Mouse (Mus musculus) stomach, embryonic 16.5 days (tissue): ENCODE results near the gene Vhl. TPM values are rescaled to one million over a fixed set of nuclear protein-coding genes. Genes with fewer than 3 reads are reported as not detected.

Experiments
- ATAC-seq: fragments of 200-750 bp; cut with Nextera tagmentation; 2 replicates; pipeline ENCODE4 v1.8.0; 2017; ENCODE audit warnings: moderate number of reproducible peaks, moderate TSS enrichment; ENCODE audit not compliant: insufficient read depth, low FRiP score
- H3K27ac ChIP-seq: fragments of 300-500 bp; sonication (generic); 2 replicates; pipeline ENCODE4 v1.5.1; 2014; ENCODE audit warnings: low read length
- H3K27me3 ChIP-seq: fragments of 300-500 bp; sonication (generic); 2 replicates; pipeline ENCODE4 v1.6.1; 2014; ENCODE audit warnings: low read length, control low read depth, mixed read lengths; ENCODE audit not compliant: control insufficient read depth, insufficient read depth
- H3K36me3 ChIP-seq: fragments of 300-500 bp; sonication (generic); 2 replicates; pipeline ENCODE4 v1.6.1; 2014; ENCODE audit warnings: low read length; ENCODE audit not compliant: control insufficient read depth, insufficient read depth
- H3K4me1 ChIP-seq: fragments of 300-500 bp; sonication (generic); 2 replicates; pipeline ENCODE4 v1.6.1; 2014; ENCODE audit warnings: low read length, control low read depth, mixed read lengths; ENCODE audit not compliant: control insufficient read depth, insufficient read depth
- H3K4me2 ChIP-seq: fragments of 300-500 bp; sonication (generic); 2 replicates; pipeline ENCODE4 v1.6.1; 2014; ENCODE audit warnings: low read depth, low read length, mixed read lengths
- H3K4me3 ChIP-seq: fragments of 300-500 bp; sonication (generic); replicated peaks from 2 replicates; pipeline ENCODE4 v1.5.1; 2014; ENCODE audit warnings: mild to moderate bottlenecking, low read length
- H3K9ac ChIP-seq: fragments of 300-500 bp; sonication (generic); 2 replicates; pipeline ENCODE4 v1.6.1; 2014; ENCODE audit warnings: low read length
- H3K9me3 ChIP-seq: fragments of 300-500 bp; sonication (generic); replicated peaks from 2 replicates; pipeline ENCODE4 v1.6.1; 2016; ENCODE audit warnings: low read length, control low read depth; ENCODE audit not compliant: control insufficient read depth
- WGBS: fragments of 180-500 bp; shearing (Covaris S2); extraction: QIAGEN DNeasy Blood & Tissue Kit; methylation state at CpG from one replicate; pipeline ENCODE4 v1.1.7; 2014; 5-methylcytosine and 5-hydroxymethylcytosine counted together
- polyA plus RNA-seq: library from polyadenylated mRNA; unstranded; fragments of >200 nt; fragmentation: Nextera tagmentation; extraction: Ambion mirVana; gene quantifications from 2 replicates; pipeline ENCODE4 v1.2.1, GENCODE M21; 2015

Vhl gene
- polyA plus RNA-seq, 1 experiment from 2014 or later: 35.9 TPM

DNA sequence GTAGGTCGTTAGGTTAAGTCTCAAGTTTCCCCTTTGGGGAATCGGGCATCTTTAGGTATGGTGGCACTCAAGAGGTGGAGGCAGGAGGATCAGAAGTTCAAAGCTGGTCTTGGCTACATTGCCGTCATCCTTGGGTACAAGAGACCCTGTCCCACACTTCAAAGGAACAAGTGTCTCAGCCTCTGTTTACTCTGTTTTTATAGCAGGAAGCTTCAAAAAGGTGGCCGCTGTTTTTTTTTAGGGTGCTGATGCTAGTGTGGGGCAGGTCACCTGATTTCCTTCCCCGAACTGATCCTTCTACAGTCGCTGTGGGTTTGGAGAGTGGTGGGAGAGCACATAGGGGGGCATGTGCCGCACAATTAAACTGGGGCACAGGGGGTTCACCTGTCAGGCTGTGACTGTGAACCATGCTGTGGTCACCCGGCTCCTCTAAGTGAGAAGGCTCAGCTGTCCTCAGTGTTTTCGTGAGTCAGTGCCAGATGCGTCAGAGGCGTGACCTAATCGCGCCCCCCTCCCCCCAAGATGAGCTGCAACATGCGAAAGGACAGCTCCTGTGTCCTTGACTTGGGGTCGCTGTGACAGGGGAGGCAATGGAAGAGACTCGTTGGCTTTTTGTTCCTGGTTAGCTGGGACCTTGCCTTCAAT lies 31.1 kb downstream of the Vhl start:
- H3K4me1 ChIP-seq: peaks cover 4% of the 10 kb centered on the region; the same call in 1 of the 2 replicates
- no peaks in the 10 kb centered on the region for H3K36me3 ChIP-seq
- no peak overlapping the region for H3K27ac ChIP-seq
- H3K9ac ChIP-seq: no peak overlapping the region
- H3K27me3 ChIP-seq: no peaks in the 10 kb centered on the region
- no peaks in the 10 kb centered on the region for H3K9me3 ChIP-seq
- WGBS: 64% methylated on average over 16 of the region's 16 CpGs
- no peak for ATAC-seq
- H3K4me2 ChIP-seq: no peak overlapping the region
- H3K4me3 ChIP-seq: no peak overlapping the region

DNA sequence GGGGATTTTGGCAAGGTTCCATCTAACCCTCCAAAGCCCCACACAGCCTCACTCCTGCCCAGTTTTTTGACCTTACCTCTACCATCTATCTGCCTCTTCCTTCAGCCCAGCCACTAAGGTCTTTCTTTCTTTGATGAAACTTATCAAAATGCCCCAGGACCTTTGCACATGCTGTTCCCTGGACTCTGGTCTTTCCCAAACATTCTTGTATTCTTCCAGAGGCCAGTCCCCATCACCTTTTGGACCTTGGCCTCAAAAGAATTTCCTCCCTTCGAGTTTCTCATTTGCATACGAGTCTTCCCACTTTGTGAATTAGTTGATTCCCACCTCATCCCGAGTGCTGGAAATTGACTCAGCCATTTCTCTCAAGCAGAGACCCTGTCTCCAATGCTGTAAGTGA lies 31.7 kb downstream of the Vhl start:
- Histone ChIP-seq H3K36me3 (no peaks in the 10 kb centered on the region), H3K4me3 (no peak overlapping the region), H3K4me2 (no peak overlapping the region), H3K9me3 (no peaks in the 10 kb centered on the region), H3K27ac (no peak overlapping the region), H3K27me3 (no peaks in the 10 kb centered on the region), H3K9ac (no peak overlapping the region), H3K4me1 (peaks cover 7% of the 10 kb centered on the region)
- no peak for ATAC-seq
- WGBS: 91% methylated on average over 3 of the region's 3 CpGs

DNA sequence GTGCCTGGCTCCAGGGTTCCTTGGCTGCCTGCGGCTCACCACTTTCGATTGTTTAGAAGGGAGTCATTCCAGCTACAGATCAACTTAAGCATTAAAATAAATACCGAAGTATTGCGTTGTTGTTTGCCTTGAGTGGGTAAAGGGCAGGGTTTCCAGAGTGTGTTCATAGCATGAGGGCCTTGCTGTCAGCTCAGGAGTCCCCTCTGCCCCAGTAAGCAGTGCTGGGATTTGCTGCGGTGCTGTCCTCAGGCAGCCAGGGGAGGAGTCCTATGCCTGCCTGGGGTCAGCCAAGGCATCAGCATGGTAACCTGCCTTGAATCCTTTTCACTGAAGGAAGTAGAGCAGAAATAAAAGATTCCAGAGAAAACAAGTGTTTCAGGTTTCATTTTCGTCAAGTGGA lies 33.1 kb downstream of the Vhl start:
- Histone ChIP-seq H3K4me3 (no peak overlapping the region), H3K27ac (peak overlapping the region; percentile 29; the same call in 1 of the 2 replicates), H3K4me1 (peaks cover 17% of the 10 kb centered on the region)

DNA sequence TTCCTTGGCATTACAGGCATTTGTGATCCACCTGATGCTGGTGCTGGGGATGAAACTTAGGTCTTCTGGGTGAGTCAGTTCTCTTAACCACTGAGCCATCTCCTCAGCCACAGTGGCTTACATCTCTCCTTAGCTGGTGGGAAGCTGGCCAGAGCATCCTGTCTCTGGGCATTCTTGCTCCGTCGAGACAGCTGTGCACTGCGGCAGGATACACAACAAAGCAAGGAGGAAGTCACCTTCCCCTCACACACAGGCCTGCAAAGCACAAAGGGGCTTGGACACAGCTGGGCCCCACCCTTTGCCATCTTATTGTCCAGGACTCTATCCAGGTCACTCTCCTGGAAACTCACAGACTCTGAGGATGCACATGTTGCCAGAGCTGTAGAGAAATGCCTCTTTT lies 34.5 kb downstream of the Vhl start:
- 60% methylated on average over 3 of the region's 3 CpGs for WGBS
- no peak overlapping the region for H3K27ac ChIP-seq
- H3K4me3 ChIP-seq: no peak overlapping the region
- H3K4me2 ChIP-seq: no peak overlapping the region
- no peaks in the 10 kb centered on the region for H3K36me3 ChIP-seq
- H3K9ac ChIP-seq: no peak overlapping the region
- no peaks in the 10 kb centered on the region for H3K27me3 ChIP-seq
- H3K4me1 ChIP-seq: peaks cover 20% of the 10 kb centered on the region
- no peak for ATAC-seq
- H3K9me3 ChIP-seq: no peaks in the 10 kb centered on the region

More for the DNA sequence above, 33.1 kb downstream of the Vhl start:
- Histone ChIP-seq H3K9me3 (no peaks in the 10 kb centered on the region), H3K36me3 (no peaks in the 10 kb centered on the region), H3K27me3 (no peaks in the 10 kb centered on the region), H3K9ac (no peak overlapping the region), H3K4me2 (no peak overlapping the region)
- 61% methylated on average over 6 of the region's 6 CpGs for WGBS
- ATAC-seq: peak; percentile 61; the same call in 1 of the 2 replicates

DNA sequence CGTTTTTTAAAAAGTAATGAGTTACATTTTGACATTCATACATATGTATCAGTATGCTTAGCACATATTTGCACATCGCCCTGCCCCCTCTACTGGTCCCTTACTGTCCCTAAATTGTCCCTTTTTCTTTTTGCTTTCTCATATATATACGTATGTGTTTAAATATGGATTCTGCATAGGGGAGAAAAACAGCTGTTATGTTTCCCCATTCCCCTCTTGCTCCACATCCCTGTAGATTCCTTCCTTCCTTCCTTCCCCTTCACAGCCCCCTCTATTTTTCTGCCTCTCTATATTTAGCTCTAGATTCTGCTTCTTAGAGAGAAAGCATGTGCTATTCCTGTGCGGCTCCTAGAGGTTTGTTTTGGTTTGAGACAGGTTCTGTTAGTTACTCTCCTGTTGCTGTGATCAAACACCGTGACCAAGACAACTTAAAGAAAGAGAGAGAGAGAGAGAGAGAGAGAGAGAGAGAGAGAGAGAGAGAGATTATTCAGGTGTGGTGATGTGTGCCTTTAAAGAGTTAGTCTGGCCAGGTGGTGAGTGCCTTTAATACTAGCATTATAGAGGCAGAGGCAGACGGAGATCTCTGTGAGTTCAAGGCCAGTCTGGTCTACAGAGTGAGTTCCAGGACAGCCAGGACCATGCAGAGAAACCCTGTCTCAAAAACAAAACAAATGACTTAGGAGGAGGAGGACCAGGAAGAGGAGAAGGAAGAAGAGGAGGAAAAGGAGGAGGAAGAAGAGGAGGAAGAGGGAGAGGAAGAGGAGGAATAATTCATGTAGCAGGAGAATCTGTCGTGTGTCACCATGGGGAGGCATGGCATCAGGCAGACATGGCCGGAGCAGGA lies 36.1 kb downstream of the Vhl start:
- ATAC-seq: no peak
- peak overlapping the region; percentile 62; the same call in 1 of the 2 replicates for H3K27ac ChIP-seq
- 52% methylated on average over 8 of the region's 8 CpGs for WGBS

DNA sequence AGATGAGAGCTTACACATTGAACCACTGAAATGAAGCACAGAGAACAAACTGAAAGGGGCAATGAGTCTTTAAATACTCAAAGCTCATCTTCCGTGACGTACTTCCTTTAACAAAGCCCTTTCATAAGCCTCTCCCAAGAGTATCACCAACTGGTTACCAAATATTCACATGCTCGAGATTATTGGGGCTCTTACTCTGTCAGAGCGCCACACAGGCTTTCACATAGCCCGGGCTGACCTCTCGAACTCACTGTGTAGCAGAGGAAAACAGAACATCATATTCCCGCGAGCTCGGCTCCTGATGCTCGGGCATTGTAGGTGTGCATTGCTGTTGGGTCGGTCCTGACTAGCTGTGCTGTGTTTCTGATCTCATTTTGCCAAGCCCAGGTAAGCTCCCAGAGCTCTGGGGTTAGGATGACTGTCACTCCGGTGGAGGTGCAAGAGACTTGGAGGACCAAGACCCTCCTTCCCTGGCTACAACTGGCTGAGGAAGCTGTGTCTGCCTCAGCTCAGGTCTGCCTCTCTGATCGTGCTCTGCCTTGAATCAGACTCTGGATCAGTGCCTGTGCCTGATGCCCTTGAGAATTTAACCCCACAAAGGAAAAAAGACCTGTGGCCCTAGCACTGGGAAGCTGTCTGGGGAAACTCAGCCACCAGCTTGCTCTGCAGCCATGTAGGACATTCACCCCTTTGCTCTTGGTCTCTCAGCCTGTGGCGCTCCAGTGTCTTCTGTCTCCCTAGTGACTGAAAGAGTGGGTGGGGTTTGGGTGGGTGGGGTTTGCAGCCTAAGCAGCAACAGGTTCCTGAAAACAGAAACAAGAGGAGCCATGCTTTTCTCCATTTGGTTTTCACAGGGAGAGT lies 37.0 kb downstream of the Vhl start:
- WGBS: 56% methylated on average over 14 of the region's 14 CpGs
- H3K4me3 ChIP-seq: no peak overlapping the region
- peaks cover 20% of the 10 kb centered on the region for H3K4me1 ChIP-seq
- H3K27me3 ChIP-seq: no peaks in the 10 kb centered on the region
- peak overlapping the region; percentile 62 for H3K27ac ChIP-seq
- H3K36me3 ChIP-seq: no peaks in the 10 kb centered on the region
- H3K4me2 ChIP-seq: no peak overlapping the region
- ATAC-seq: no peak
- H3K9ac ChIP-seq: no peak overlapping the region
- H3K9me3 ChIP-seq: no peaks in the 10 kb centered on the region

More for the DNA sequence above, 36.1 kb downstream of the Vhl start:
- H3K9me3 ChIP-seq: no peaks in the 10 kb centered on the region
- H3K4me2 ChIP-seq: no peak overlapping the region
- H3K9ac ChIP-seq: no peak overlapping the region
- no peak overlapping the region for H3K4me3 ChIP-seq
- H3K4me1 ChIP-seq: peaks cover 20% of the 10 kb centered on the region
- H3K36me3 ChIP-seq: no peaks in the 10 kb centered on the region
- no peaks in the 10 kb centered on the region for H3K27me3 ChIP-seq

DNA sequence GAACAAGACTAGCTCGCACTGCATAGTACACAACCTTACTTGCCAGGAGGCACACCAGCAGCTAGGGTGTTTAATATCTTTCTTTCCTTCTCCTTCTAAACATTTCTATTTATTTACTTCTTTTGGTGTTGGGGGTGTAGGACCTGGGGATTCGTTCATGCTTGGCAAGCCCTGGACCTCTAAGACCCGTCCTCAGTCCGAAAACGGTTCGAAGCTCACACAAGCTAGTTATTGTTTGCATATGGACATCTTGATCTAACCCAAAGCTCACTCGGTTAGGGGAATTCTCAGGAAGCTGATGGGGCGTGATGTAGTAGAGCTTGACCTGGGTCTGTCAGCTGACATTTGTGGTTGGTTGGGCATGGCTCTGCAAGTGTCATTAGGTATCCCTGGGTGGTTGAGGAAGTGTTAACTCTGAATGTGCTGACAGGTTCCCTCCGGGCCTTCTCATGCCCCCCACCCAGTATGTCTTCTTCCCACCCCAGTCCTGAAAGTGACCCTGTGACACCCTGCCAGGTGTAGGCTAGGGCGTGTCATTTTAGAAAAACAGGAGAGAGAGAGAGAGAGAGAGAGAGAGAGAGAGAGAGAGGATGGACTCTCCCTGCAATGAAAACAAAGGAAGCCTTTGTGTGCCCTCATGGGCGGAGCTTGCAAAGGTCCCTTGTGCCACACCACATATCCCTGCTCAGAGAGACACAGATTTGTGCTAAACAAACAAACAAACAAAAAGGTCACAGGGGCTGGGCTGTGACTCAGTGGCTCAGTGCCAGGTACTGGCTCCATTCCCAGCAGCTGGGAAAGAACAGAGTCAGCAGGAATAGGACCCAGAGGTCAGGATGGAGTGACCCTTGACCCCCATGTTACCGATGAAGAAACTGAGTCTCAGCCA lies 37.8 kb downstream of the Vhl start:
- Histone ChIP-seq H3K27ac (peak overlapping the region; percentile 62), H3K4me1 (peaks cover 20% of the 10 kb centered on the region), H3K4me3 (no peak overlapping the region), H3K27me3 (no peaks in the 10 kb centered on the region), H3K9ac (no peak overlapping the region), H3K4me2 (no peak overlapping the region), H3K9me3 (no peaks in the 10 kb centered on the region), H3K36me3 (no peaks in the 10 kb centered on the region)
- 49% methylated on average over 12 of the region's 12 CpGs for WGBS
- ATAC-seq: peak; percentile 31; the same call in 1 of the 2 replicates

DNA sequence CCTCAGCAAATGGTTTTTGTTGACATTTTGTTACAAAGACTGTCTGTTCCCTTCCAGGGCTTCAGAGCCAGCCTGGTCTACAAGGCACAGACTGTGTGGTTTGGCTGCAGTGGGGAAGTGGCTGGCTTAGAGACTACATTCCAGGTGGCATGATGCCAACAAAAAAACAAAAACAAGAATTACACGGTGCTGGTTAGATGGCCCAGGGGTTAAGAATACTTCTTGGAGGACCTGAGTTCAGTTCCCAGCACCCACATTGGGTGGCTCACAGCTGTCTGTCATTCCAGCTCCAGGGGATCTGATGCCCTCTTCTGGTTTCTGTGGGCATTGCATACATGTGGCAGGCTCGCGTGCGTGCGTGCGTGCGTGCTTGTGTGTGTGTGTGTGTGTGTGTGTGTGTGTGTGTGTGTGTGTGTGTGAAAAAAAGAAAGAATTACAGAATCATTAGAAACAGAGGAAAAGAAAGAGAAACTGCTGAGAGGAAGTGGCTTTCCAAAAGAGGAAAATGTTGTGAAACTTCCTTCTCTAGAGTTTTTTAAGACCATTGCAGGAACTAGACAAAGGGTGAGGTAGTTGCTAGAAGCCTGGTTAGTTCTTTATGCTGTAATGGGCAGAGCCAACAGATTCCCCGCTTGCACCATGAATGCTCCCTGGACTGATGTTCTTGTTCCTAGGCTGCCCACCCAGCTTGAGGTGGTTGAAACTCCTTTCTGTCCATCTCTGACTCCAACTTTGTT lies 39.4 kb downstream of the Vhl start:
- Histone ChIP-seq H3K4me2 (no peak overlapping the region), H3K27me3 (no peaks in the 10 kb centered on the region), H3K4me1 (peaks cover 20% of the 10 kb centered on the region), H3K27ac (no peak overlapping the region), H3K9ac (no peak overlapping the region), H3K4me3 (no peak overlapping the region), H3K36me3 (no peaks in the 10 kb centered on the region), H3K9me3 (no peaks in the 10 kb centered on the region)
- WGBS: 91% methylated on average over 8 of the region's 8 CpGs
- no peak for ATAC-seq
